22 mouse cellular contexts compared by ENCODE assay signal in the genomic region with DNA sequence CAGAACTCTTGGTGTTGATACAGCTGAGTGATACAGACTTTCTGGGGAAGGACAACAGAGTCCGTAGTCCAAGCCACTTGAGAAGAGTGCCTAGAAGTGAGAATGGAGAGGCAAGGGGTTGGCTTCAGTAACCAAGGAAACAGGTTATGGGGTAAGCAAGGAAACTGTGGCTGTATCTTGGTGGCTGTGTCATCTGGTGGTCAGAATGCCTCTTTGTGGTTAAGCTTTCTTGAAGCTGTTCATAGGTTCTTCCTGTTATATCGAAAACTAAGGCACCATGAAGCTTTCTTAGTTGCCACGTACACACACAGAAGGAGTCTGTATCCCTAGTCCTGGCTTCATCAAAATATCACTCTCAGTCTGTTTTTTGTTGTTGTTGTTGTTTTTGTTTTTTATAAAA. TPM values are rescaled to one million over a fixed set of nuclear protein-coding genes. Genes with fewer than 3 reads are reported as not detected.
DNase-seq lines count a peak whose midpoint lies in the region; ATAC-seq lines count a peak whose summit lies in the region.
"Had no signal": no experiment of that assay in that cellular context is flagged by ENCODE, and none has a peak within 500 bp of the region (broad histone marks: within the 10 kb centered on the region; RNA-seq: fewer than 3 reads in every experiment).

No protein-coding gene starts in this region.

- peak; percentile 63 for ATAC-seq in CD4-positive, CD25-positive, alpha-beta regulatory T cell, adult 4 months
- peak; percentile 98 for ATAC-seq in common myeloid progenitor, adult 5-6 weeks (replicated peaks; ENCODE audit: low read depth, poor library complexity, severe bottlenecking)
- ATAC-seq in megakaryocyte-erythroid progenitor cell, adult 5-6 weeks (replicated peaks; ENCODE audit: low FRiP score, low TSS enrichment, poor library complexity, severe bottlenecking): 0 out of 2 replicates have a peak, but pooled peaks have one; percentile 55
- no peak for ATAC-seq in neural tube, embryonic 15.5 days (ENCODE audit: low FRiP score)
- ATAC-seq in hindbrain, embryonic 13.5 days (ENCODE audit: low FRiP score): no peak
- no peak for ATAC-seq in liver, embryonic 12.5 days
- ATAC-seq: forebrain, embryonic 15.5 days; hindbrain, postnatal 0 days had no signal

- 92% methylated on average over 3 of the region's 3 CpGs for WGBS in neural tube, embryonic 15.5 days
- 90% methylated on average over 3 of the region's 3 CpGs for WGBS in hindbrain, embryonic 13.5 days
- WGBS in liver, embryonic 12.5 days (ENCODE audit: insufficient replicate concordance): 36% methylated on average over 3 of the region's 3 CpGs

- 0 out of 2 replicates have a peak, but pooled peaks cover 6% of the 10 kb centered on the region for H3K4me1 ChIP-seq in neural tube, embryonic 15.5 days
- H3K4me1 ChIP-seq in hindbrain, embryonic 13.5 days (replicated peaks): peaks cover 24% of the 10 kb centered on the region
- H3K4me1 ChIP-seq in liver, embryonic 12.5 days: peaks cover 26% of the 10 kb centered on the region
- H3K4me1 ChIP-seq: limb, embryonic 15.5 days had no signal

- no peak overlapping the region for H3K27ac ChIP-seq in neural tube, embryonic 15.5 days (replicated peaks)
- H3K27ac ChIP-seq in hindbrain, embryonic 13.5 days: no peak overlapping the region
- no peak overlapping the region for H3K27ac ChIP-seq in liver, embryonic 12.5 days
- H3K27ac ChIP-seq: forebrain, embryonic 15.5 days; gastrocnemius, adult 2 months; hindbrain, postnatal 0 days; limb, embryonic 15.5 days had no signal

- H3K27me3 ChIP-seq in neural tube, embryonic 15.5 days (replicated peaks): no peaks in the 10 kb centered on the region
- no peaks in the 10 kb centered on the region for H3K27me3 ChIP-seq in hindbrain, embryonic 13.5 days
- 0 out of 2 replicates have a peak, but pooled peaks cover 12% of the 10 kb centered on the region for H3K27me3 ChIP-seq in liver, embryonic 12.5 days (replicated peaks)
- H3K27me3 ChIP-seq: forebrain, embryonic 15.5 days; limb, embryonic 15.5 days had no signal

- H3K36me3 ChIP-seq in neural tube, embryonic 15.5 days: no peaks in the 10 kb centered on the region
- no peaks in the 10 kb centered on the region for H3K36me3 ChIP-seq in hindbrain, embryonic 13.5 days
- H3K36me3 ChIP-seq in liver, embryonic 12.5 days: no peaks in the 10 kb centered on the region
- H3K36me3 ChIP-seq: forebrain, embryonic 15.5 days; limb, embryonic 15.5 days had no signal

- no peak overlapping the region for H3K4me3 ChIP-seq in neural tube, embryonic 15.5 days (replicated peaks)
- no peak overlapping the region for H3K4me3 ChIP-seq in hindbrain, embryonic 13.5 days
- H3K4me3 ChIP-seq in liver, embryonic 12.5 days: no peak overlapping the region
- H3K4me3 ChIP-seq: erythroblast, embryonic 14.5 days; forebrain, embryonic 15.5 days; gastrocnemius, adult 2 months; limb, embryonic 15.5 days had no signal

- H3K9ac ChIP-seq in neural tube, embryonic 15.5 days (replicated peaks): no peak overlapping the region
- H3K9ac ChIP-seq in hindbrain, embryonic 13.5 days: no peak overlapping the region
- no peak overlapping the region for H3K9ac ChIP-seq in liver, embryonic 12.5 days
- H3K9ac ChIP-seq: forebrain, embryonic 15.5 days; limb, embryonic 15.5 days had no signal

- no peak overlapping the region for H3K4me2 ChIP-seq in neural tube, embryonic 15.5 days
- H3K4me2 ChIP-seq in hindbrain, embryonic 13.5 days: no peak overlapping the region
- no peak overlapping the region for H3K4me2 ChIP-seq in liver, embryonic 12.5 days
- H3K4me2 ChIP-seq: forebrain, embryonic 15.5 days; limb, embryonic 15.5 days had no signal

- no peaks in the 10 kb centered on the region for H3K9me3 ChIP-seq in neural tube, embryonic 15.5 days (replicated peaks)
- no peaks in the 10 kb centered on the region for H3K9me3 ChIP-seq in hindbrain, embryonic 13.5 days
- no peaks in the 10 kb centered on the region for H3K9me3 ChIP-seq in liver, embryonic 12.5 days (replicated peaks)
- H3K9me3 ChIP-seq: forebrain, embryonic 15.5 days; limb, embryonic 15.5 days had no signal

- DNase-seq in 416B (ENCODE audit: low read depth): peak; percentile 96
- DNase-seq in cerebellum, postnatal 4 days (ENCODE audit: low spot score in 2 of 2): no peak
- DNase-seq: adrenal gland, postnatal 10 days; cerebellum, adult 11-12 months; cerebellum, postnatal 36 days; gastrocnemius, adult 2 months; heart, postnatal 10 days; kidney, adult 8-10 months; kidney, postnatal 36 days; layer of hippocampus, adult 9-11 months; lung, adult 2 months; retina, postnatal 1 day had no signal

RNA-seq across cellular contexts. Expression of a gene that starts 59.0 kb away (rescaled TPM):
- polyA plus RNA-seq in CD4-positive, CD25-positive, alpha-beta regulatory T cell, adult 4 months (2017; shearing (Covaris generic)): 10 to 100 TPM; 18.0 to 20.9 TPM
- total RNA-seq in common myeloid progenitor, adult 5-6 weeks (2017): 29.2 and 34.1 TPM in 2 replicates
- total RNA-seq in megakaryocyte-erythroid progenitor cell, adult 5-6 weeks (2014; fragmentation: Nextera tagmentation): 44.5 and 50.1 TPM in 2 replicates
- 25.0 and 34.3 TPM in 2 replicates for total RNA-seq in megakaryocyte-erythroid progenitor cell, adult 5-6 weeks (2017)
- polyA plus RNA-seq in neural tube, embryonic 15.5 days (2015; fragmentation: Nextera tagmentation; extraction: Ambion mirVana): 42.0 and 46.7 TPM in 2 replicates
- 44.9 and 47.3 TPM in 2 replicates for polyA plus RNA-seq in hindbrain, embryonic 13.5 days (2015; fragmentation: Nextera tagmentation; extraction: Ambion mirVana)
- polyA plus RNA-seq in liver, embryonic 12.5 days (2016; fragmentation: Nextera tagmentation; extraction: Ambion mirVana): 6.7 and 6.9 TPM in 2 replicates

Comparison
In these comparisons a context has a peak if more than half of its experiments do, and no peak if none do; other contexts are left out.
1. ATAC-seq: peak in CD4-positive, CD25-positive, alpha-beta regulatory T cell, adult 4 months (single experiment), common myeloid progenitor, adult 5-6 weeks (single experiment) and megakaryocyte-erythroid progenitor cell, adult 5-6 weeks (single experiment); none in neural tube, embryonic 15.5 days (single experiment), hindbrain, embryonic 13.5 days (single experiment) and liver, embryonic 12.5 days (single experiment).